Mouse (Mus musculus): Measurements from ENCODE around the gene Snapc3.

Snapc3 gene

GRCm38 (mm10) chr4:83417160-83417819 lies at the start of gene Snapc3:
Gene Snapc3 (plus strand): TSS chr4:83417724.
- DNase-seq (ENCODE audit: low read depth), result peak; percentile 93

GRCm38 (mm10) chr4:83373381-83373780 lies 44.1 kb upstream of the Snapc3 start:
- DNase-seq (ENCODE audit: low read depth), result no peak

GRCm38 (mm10) chr4:83375650-83376049 lies 41.9 kb upstream of the Snapc3 start:
- DNase-seq (ENCODE audit: low read depth), result peak; percentile 31

- DNase-seq (ENCODE audit: low read depth), result peak; percentile 31
Observed at GRCm38 (mm10) chr4:83376461-83377015, 41.0 kb upstream of the Snapc3 start.

- no peak for DNase-seq (ENCODE audit: low read depth)
Observed at GRCm38 (mm10) chr4:83379036-83379435, 38.5 kb upstream of the Snapc3 start.

- no peak for DNase-seq (ENCODE audit: low read depth)
Observed at GRCm38 (mm10) chr4:83379746-83380145, 37.8 kb upstream of the Snapc3 start.

- peak; percentile 48 for DNase-seq (ENCODE audit: low read depth)
Observed at GRCm38 (mm10) chr4:83380266-83380665, 37.3 kb upstream of the Snapc3 start.

GRCm38 (mm10) chr4:83383899-83384490 lies 33.5 kb upstream of the Snapc3 start:
- DNase-seq (ENCODE audit: low read depth), result peak; percentile 66

- DNase-seq (ENCODE audit: low read depth), result no peak
Observed at GRCm38 (mm10) chr4:83385091-83385490, 32.4 kb upstream of the Snapc3 start.

- no peak for DNase-seq (ENCODE audit: low read depth)
Observed at GRCm38 (mm10) chr4:83390551-83390950, 27.0 kb upstream of the Snapc3 start.

GRCm38 (mm10) chr4:83391956-83392355 lies 25.6 kb upstream of the Snapc3 start:
- DNase-seq (ENCODE audit: low read depth), result no peak

GRCm38 (mm10) chr4:83393733-83394132 lies 23.8 kb upstream of the Snapc3 start:
- DNase-seq (ENCODE audit: low read depth), result peak; percentile 50

- no peak for DNase-seq (ENCODE audit: low read depth)
Observed at GRCm38 (mm10) chr4:83396346-83396745, 21.2 kb upstream of the Snapc3 start.

GRCm38 (mm10) chr4:83396996-83397770 lies 20.3 kb upstream of the Snapc3 start:
- peak; percentile 29 for DNase-seq (ENCODE audit: low read depth)

- no peak for DNase-seq (ENCODE audit: low read depth)
Observed at GRCm38 (mm10) chr4:83398527-83398926, 19.0 kb upstream of the Snapc3 start.

GRCm38 (mm10) chr4:83400691-83401595 lies 16.6 kb upstream of the Snapc3 start:
- no peak for DNase-seq (ENCODE audit: low read depth)

- DNase-seq (ENCODE audit: low read depth), result no peak
Observed at GRCm38 (mm10) chr4:83401712-83402111, 15.8 kb upstream of the Snapc3 start.

GRCm38 (mm10) chr4:83407688-83408087 lies 9.8 kb upstream of the Snapc3 start:
- peak; percentile 76 for DNase-seq (ENCODE audit: low read depth)

- peak; percentile 80 for DNase-seq (ENCODE audit: low read depth)
Observed at GRCm38 (mm10) chr4:83409867-83410505, 7.5 kb upstream of the Snapc3 start.

GRCm38 (mm10) chr4:83412060-83412459 lies 5.5 kb upstream of the Snapc3 start:
- no peak for DNase-seq (ENCODE audit: low read depth)

GRCm38 (mm10) chr4:83414241-83414824 lies 3.2 kb upstream of the Snapc3 start:
- no peak for DNase-seq (ENCODE audit: low read depth)
